ENCODE assay signal across 17 mouse cellular contexts in genomic region chr4:155463611-155464010, GRCm38 (mm10). TPM values are rescaled to one million over a fixed set of nuclear protein-coding genes. Genes with fewer than 3 reads are reported as not detected.
"Had no signal": no experiment of that assay in that cellular context is flagged by ENCODE, and none has a peak within 500 bp of the region (broad histone marks: within the 10 kb centered on the region; RNA-seq: fewer than 3 reads in every experiment).

No protein-coding gene starts in this region.

- H3K9ac ChIP-seq: liver, embryonic 14.5 days; lung, embryonic 14.5 days; midbrain, embryonic 13.5 days; midbrain, embryonic 15.5 days; neural tube, embryonic 12.5 days; stomach, embryonic 15.5 days had no signal

- H3K4me2 ChIP-seq: lung, embryonic 14.5 days; midbrain, embryonic 13.5 days; midbrain, embryonic 15.5 days; neural tube, embryonic 12.5 days; stomach, embryonic 15.5 days had no signal

- H3K4me3 ChIP-seq: megakaryocyte, embryonic 14.5 days; midbrain, embryonic 13.5 days; midbrain, embryonic 15.5 days; neural tube, embryonic 12.5 days; stomach, embryonic 15.5 days had no signal

- H3K27me3 ChIP-seq: midbrain, embryonic 13.5 days; midbrain, embryonic 15.5 days; neural tube, embryonic 12.5 days; stomach, embryonic 15.5 days had no signal

- ATAC-seq: midbrain, embryonic 13.5 days; midbrain, embryonic 15.5 days had no signal

- H3K36me3 ChIP-seq: midbrain, embryonic 13.5 days; midbrain, embryonic 15.5 days; neural tube, embryonic 12.5 days; stomach, embryonic 15.5 days had no signal

- H3K27ac ChIP-seq: liver, embryonic 14.5 days; midbrain, embryonic 13.5 days; midbrain, embryonic 15.5 days; neural tube, embryonic 12.5 days; stomach, embryonic 15.5 days had no signal

- H3K9me3 ChIP-seq: megakaryocyte, embryonic 14.5 days; midbrain, embryonic 13.5 days; midbrain, embryonic 15.5 days; neural tube, embryonic 12.5 days; stomach, embryonic 15.5 days had no signal

- H3K4me1 ChIP-seq: midbrain, embryonic 13.5 days; midbrain, embryonic 15.5 days; neural tube, embryonic 12.5 days; stomach, embryonic 15.5 days had no signal

- DNase-seq: lung, adult 18-20 months; lung, embryonic 14.5 days; lung, postnatal 10 days; lung, postnatal 4 days; right cerebral cortex, postnatal 14 days; thymus, adult 18-20 months; thymus, postnatal 14 days; thymus, postnatal 36 days had no signal

RNA-seq across cellular contexts. Expression of gene Tmem52, which starts 5.3 kb away (rescaled TPM):
- total RNA-seq: monocyte, adult 5-6 weeks; neutrophil, adult 5-6 weeks had no signal
- polyA plus RNA-seq: liver, embryonic 14.5 days; lung, embryonic 14.5 days; midbrain, embryonic 13.5 days; neural tube, embryonic 12.5 days; neural tube, embryonic 14.5 days had no signal
